Mouse (Mus musculus) adrenal gland, postnatal 14 days (tissue): ENCODE data around the gene Prkcsh. TPM values are rescaled to one million over a fixed set of nuclear protein-coding genes. Genes with fewer than 3 reads are reported as not detected.

Source experiments
- DNase-seq: peaks from one replicate; pipeline ENCODE4 v3.0.0; 2021; ENCODE audit warnings: mixed read lengths
- total RNA-seq: library from RNA; stranded (reverse); gene quantifications from 2 replicates; pipeline ENCODE4 v1.2.3, GENCODE M21; 2021

Prkcsh gene
- total RNA-seq, 1 experiment from 2014 or later: 135 TPM

GRCm38 (mm10) chr9:21987592-21988342, 14.8 kb upstream of the Prkcsh start:
- peak; percentile 66 for DNase-seq

- DNase-seq: peak; percentile 43
Observed at GRCm38 (mm10) chr9:21988421-21989101, 14.0 kb upstream of the Prkcsh start.

GRCm38 (mm10) chr9:21989230-21990110, 13.1 kb upstream of the Prkcsh start, which contains the start of gene Rgl3:
Rgl3 (minus strand) TSS chr9:21989446.
- DNase-seq: peak; percentile 87

DNA sequence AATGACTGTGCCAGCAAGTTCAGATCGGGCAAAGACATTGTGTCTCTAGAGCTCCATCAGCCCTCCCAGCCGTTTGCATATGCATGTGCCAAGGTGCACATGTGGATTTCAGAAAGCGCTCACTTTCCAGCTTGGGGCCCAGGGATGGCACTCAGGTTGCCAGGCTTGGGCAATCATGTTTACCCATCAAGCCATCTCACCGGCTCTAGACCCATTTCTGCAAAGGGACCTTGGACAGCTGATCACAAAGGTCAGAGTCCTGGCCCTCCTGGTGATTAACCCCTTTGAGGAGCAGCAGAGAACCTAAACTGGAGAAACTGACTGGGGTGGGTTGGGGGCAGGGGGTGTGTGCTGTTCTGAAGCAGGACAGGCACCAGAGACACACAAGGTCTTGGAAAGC, 10.4 kb upstream of the Prkcsh start:
- no peak for DNase-seq

DNA sequence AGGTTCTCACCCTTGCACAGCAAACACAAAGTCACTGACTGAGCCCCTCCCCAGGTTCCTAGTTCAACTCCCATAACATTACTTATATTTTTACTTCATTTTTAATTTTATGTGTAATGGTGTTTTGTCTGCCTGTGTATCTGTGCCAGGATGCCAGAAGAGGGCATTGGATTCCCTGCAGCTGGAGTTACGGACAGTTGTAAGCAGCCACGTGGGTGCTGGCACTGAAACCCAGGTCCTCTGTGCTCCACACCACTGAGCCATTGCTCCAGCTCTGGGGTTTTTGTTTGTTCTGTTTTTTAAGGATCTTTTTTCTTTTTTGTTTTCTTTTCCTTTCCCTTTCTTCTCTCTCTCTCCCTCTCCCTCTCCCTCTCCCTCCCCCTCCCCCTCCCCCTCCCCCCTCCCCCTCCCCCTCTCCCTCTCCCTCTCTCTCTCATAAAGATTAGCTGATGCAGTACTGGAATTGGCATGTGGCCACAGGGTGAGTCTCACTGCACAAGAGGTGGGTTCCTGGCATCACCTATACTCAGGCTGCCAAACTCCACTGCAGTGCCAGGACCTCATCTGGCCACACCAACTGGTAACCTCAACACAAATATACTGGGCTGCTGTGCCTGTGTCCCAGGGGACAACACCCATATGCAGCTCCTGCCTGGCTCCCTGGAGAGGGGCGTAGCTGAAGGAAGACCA, 6.3 kb upstream of the Prkcsh start:
- DNase-seq: no peak

GRCm38 (mm10) chr9:22000296-22000695, 2.3 kb upstream of the Prkcsh start:
- peak; percentile 58 for DNase-seq

GRCm38 (mm10) chr9:22001633-22002032, 973 bp upstream of the Prkcsh start:
- no peak for DNase-seq

DNA sequence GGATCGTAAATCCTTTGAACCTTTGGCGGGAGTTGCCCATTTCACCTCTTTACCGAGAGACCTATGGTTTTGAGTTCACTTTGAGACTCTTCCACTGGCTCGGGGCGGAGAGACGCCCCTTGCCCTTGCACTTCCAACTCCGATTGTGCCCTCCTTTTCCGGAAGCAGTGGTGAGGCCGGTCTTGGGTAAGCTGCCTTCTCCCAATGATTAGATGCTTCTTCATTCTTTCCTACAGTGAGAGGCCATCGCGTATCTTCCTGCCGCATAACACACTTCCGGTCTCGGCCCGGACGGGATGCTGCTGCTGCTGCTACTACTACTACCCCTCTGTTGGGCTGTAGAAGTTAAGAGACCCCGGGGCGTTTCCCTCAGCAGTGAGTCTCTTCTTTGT, 553 bp downstream of the Prkcsh start:
- peak; percentile 59 for DNase-seq

GRCm38 (mm10) chr9:22004546-22004945, 1.9 kb downstream of the Prkcsh start:
- DNase-seq: no peak

DNA sequence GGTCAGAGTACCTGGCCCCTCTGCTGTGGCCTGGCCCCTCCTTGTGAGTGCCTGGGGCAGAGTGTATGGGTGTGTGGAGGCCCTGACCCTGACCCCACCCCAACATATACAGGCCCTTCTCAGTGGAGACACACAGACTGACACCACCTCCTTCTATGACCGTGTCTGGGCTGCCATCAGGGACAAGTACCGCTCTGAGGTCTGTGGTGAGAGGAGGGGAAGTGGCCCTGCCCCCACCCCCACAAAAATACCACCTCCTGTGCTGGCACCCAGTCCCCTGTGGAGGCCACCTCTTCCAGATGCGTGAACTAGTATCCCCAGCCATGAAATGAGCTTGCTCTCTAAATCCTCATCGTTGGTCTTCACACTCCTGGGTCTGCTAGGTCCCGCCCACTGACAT, 8.4 kb downstream of the Prkcsh start:
- no peak for DNase-seq

DNA sequence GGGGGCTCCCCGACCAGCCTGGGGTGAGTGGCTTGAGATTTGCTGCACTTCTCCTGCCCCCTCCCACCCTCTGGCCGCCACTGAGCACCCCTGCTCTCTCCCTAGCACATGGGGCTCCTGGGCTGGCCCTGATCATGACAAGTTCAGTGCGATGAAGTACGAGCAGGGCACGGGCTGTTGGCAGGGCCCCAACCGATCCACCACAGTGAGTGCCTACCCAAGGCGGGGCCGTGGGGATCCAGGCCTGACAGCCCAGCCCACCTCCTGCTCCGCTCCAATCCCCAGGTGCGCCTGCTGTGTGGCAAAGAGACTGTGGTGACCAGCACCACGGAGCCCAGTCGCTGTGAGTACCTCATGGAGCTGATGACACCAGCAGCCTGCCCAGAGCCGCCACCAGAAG, 10.1 kb downstream of the Prkcsh start:
- no peak for DNase-seq

GRCm38 (mm10) chr9:22016245-22016644, 13.6 kb downstream of the Prkcsh start:
- no peak for DNase-seq

DNA sequence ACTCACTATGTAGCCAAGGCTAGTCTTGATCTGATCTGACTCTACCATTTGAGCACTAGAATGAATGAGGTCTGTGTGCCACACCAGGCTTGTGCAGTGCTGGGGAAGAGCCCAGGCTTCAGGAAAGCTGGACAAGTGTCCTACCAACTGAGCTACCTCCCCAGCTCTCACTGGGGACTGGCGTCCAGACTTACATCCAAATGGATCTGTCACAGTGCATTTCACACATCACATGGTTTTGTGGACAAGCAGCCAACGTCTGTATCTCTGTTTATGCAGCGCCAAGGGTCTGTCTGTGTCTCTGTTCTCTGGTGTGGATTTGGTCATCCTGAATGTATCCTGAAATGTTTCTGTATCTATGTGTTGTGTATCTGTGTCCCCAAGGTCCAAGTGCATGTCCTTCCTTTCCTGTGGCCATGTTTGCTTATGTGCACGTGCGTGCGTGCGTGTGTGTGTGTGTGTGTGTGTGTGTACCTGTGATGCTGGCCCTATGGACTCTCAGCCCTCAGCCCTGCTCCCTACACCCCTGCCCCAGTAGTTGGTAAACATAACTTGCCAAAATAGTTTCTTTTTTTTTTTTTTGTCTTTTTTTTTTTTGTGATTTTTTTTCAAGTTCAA, 14.7 kb downstream of the Prkcsh start:
- no peak for DNase-seq

DNA sequence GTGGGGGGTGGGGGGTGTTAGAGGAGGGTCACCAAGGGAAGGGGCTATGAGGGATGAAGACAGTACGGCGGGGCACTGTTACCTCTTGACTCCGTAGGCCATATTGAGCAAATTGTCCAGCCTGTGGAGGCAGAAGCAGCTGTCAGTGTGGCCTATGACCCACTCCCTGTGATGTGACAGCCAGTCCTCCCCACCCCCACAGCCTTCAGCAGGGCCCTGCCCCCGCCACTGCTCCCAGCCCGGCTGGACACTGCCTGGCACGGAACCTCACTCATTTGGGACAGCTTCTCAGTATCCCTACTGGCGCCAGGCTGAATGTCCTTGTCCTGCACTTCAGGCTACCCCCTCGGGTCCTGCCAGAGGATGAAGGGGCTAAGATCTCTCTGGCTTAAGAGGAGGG, 22.0 kb downstream of the Prkcsh start:
- peak; percentile 39 for DNase-seq

DNA sequence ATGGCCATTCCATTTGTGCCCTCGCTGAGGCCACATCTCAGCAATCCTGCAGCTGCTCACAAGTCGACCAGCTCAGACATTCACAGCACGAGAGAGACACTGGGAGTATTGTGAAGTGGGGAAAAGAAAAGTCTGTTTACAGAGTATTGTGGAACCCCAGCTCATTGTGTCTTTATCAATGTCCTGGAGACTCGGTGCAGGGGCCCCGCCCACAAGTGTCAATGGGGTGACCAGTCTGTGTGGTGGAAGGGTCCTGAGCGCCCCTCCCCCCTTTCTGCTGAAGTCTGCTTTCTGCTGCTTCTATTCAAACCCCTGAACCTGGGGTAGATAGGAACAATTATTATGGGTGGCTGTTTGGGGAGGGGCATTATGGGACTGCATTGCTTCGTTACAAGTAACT, 25.9 kb downstream of the Prkcsh start:
- DNase-seq: no peak

DNA sequence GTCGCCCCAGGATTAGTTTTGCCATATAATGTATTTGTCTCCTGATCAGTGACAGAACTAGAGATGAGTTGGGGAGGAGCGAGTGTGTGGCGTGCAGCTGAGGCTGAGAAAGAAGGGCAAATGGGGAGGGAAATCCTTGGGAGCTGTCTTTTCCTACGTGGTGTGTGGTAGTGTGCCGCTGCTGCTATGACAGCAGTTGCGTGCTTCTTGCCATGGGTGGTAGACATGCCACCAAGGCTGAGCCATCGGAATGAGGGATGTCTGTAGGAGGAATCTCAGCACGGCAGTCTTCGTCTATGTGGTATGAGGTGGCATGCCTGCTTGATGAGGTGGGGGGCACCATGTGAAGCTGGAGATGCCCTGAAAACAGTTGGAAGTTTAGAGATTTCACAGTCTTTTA, 27.8 kb downstream of the Prkcsh start:
- no peak for DNase-seq

DNA sequence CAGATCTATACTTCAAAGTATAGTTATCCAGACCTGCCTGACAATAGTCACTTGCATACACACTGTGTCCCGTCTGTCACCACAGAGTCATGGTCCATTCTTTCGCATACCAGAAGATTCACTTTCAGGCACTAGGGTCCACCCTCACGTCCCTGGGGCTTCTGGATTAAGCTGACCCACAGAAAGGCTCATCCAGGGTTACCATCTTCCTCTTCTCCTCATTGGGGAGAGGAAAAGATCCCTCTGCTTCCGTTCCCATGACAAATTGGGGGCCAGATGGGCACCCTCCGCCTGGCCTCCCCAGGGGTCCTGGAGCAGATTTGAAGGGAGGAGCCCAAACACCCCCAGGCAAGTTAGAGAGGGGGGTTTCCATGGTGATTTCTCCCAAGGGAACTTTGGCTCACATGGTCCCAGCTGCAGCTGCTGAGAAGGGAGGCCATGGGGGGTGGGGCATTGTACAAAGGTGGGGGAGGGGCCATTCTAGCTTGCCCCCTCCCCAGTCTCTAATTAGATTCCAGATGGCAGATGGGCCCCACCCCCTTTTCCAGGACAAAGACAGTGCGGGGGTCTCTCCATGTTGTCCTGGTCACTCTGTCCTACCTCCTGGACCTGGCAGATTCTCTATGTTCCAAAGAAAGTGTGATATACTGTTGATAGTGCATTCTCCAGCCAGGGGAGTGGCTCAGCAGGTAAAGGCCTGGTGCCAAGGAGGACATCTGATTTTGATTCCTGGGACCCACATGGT, 32.9 kb downstream of the Prkcsh start:
- no peak for DNase-seq

DNA sequence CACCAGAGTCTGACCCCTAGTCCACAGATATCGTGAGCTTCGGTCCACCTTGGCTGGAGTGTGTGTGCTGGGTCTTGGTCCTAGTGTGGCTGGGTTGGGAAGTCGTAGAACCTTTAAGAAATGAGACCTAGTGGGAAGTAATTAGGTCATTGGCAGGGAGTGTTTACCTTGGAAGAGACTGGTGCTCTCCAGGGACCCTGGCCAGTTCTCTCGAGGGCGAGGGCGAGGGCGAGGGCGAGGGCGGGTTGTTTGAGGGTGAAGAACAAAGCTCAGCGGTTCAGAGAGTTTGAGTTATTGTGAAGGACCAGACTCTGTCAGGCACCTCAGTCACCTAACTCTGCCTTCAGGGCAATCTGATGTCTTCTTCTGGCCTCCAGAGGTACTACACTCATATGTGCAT, 35.2 kb downstream of the Prkcsh start:
- DNase-seq: peak; percentile 48

- DNase-seq: no peak
Observed at GRCm38 (mm10) chr9:22041832-22042231, 39.2 kb downstream of the Prkcsh start.

DNA sequence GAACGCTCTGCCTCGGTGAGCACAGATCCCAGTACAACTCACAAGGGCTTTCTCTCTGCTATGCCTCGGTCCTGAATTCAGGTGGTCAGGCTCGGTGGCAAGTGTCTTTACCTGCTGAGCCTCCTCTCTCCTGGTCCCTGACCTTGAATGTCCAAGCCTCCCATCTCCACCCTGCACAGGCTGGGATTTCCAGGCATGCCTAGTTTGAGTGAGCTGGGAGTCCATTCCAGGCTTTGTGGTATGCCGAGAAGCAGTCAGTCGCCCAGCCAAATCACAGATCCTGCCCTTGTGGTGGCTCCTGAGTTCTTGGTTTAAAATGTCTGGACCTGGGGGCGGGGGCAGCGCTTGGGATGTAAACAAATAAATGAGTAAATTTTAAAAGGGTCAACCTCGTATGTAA, 44.7 kb downstream of the Prkcsh start:
- DNase-seq: no peak

GRCm38 (mm10) chr9:22049315-22049714, 46.7 kb downstream of the Prkcsh start:
- DNase-seq: no peak
